Mouse (Mus musculus) stomach, embryonic 15.5 days (tissue): ENCODE results near the gene Bsg. TPM values are rescaled to one million over a fixed set of nuclear protein-coding genes. Genes with fewer than 3 reads are reported as not detected.

Experiments used
- ATAC-seq: fragments of 200-750 bp; cut with Nextera tagmentation; 2 replicates; pipeline ENCODE4 v1.8.0; 2017; ENCODE audit warnings: low read depth, moderate number of reproducible peaks, moderate TSS enrichment; ENCODE audit not compliant: insufficient read depth, low FRiP score
- H3K27ac ChIP-seq: fragments of 300-500 bp; sonication (generic); 2 replicates; pipeline ENCODE4 v1.5.1; 2015; ENCODE audit warnings: mild to moderate bottlenecking, inconsistent platforms
- H3K27me3 ChIP-seq: fragments of 300-500 bp; sonication (generic); replicated peaks from 2 replicates; pipeline ENCODE4 v1.6.1; 2015; ENCODE audit warnings: inconsistent platforms
- H3K36me3 ChIP-seq: fragments of 300-500 bp; sonication (generic); 2 replicates; pipeline ENCODE4 v1.6.1; 2015; ENCODE audit warnings: inconsistent platforms
- H3K4me1 ChIP-seq: fragments of 300-500 bp; sonication (generic); 2 replicates; pipeline ENCODE4 v1.6.1; 2015; ENCODE audit warnings: inconsistent platforms
- H3K4me2 ChIP-seq: fragments of 300-500 bp; sonication (generic); 2 replicates; pipeline ENCODE4 v1.6.1; 2015; ENCODE audit warnings: mild to moderate bottlenecking, inconsistent platforms
- H3K4me3 ChIP-seq: fragments of 300-500 bp; sonication (generic); replicated peaks from 2 replicates; pipeline ENCODE4 v1.5.1; 2015; ENCODE audit warnings: inconsistent platforms
- H3K9ac ChIP-seq: fragments of 300-500 bp; sonication (generic); 2 replicates; pipeline ENCODE4 v1.6.1; 2015; ENCODE audit warnings: inconsistent platforms
- H3K9me3 ChIP-seq: fragments of 300-500 bp; sonication (generic); 2 replicates; pipeline ENCODE4 v1.6.1; 2016; ENCODE audit warnings: inconsistent platforms
- WGBS: fragments of 180-500 bp; shearing (Covaris S2); methylation state at CpG from one replicate; pipeline ENCODE4 v1.1.7; 2015; 5-methylcytosine and 5-hydroxymethylcytosine counted together
- polyA plus RNA-seq: library from polyadenylated mRNA; unstranded; fragments of >200 nt; fragmentation: Nextera tagmentation; extraction: Ambion mirVana; gene quantifications from 2 replicates; pipeline ENCODE4 v1.2.1, GENCODE M21; 2015

Gene Bsg
- polyA plus RNA-seq, 1 experiment from 2014 or later, result 1,050 TPM

GRCm38 (mm10) chr10:79708668-79709067, 4.4 kb downstream of the Bsg start:
- ATAC-seq, result no peak
- 90% methylated on average over 21 of the region's 21 CpGs for WGBS
- Histone ChIP-seq H3K9me3 (no peaks in the 10 kb centered on the region), H3K9ac (no peak overlapping the region), H3K4me1 (peaks cover 39% of the 10 kb centered on the region), H3K36me3 (peaks cover 33% of the 10 kb centered on the region), H3K27me3 (no peaks in the 10 kb centered on the region), H3K4me3 (no peak overlapping the region), H3K27ac (no peak overlapping the region), H3K4me2 (no peak overlapping the region)

DNA sequence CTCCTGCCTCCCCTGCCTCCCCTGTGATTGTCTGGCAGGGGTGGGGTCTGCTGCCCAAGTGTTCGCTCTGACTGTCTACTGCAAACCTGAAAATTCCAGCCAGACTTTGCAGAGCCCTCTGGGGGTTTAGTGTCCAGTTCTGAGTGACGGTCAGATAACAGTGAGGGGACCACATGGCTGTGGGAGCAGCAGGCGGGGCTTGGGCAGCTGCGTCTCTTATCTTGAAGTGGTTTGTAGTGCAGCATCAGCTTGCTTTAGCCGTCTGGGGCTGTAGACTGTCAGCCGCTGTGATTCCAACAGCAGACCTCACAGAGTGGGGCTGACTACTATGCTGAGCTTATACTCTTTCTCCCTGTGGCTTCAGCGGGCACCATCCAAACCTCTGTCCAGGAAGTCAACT, 5.0 kb downstream of the Bsg start:
- WGBS, result 54% methylated on average over 7 of the region's 7 CpGs
- Histone ChIP-seq H3K4me3 (no peak overlapping the region), H3K9me3 (no peaks in the 10 kb centered on the region), H3K36me3 (peaks cover 33% of the 10 kb centered on the region), H3K4me2 (no peak overlapping the region), H3K27ac (no peak overlapping the region), H3K27me3 (no peaks in the 10 kb centered on the region), H3K9ac (no peak overlapping the region), H3K4me1 (peaks cover 39% of the 10 kb centered on the region)
- ATAC-seq, result no peak

- H3K27ac ChIP-seq, result no peak overlapping the region
- no peak overlapping the region for H3K4me3 ChIP-seq
- H3K9ac ChIP-seq, result no peak overlapping the region
- H3K9me3 ChIP-seq, result no peaks in the 10 kb centered on the region
- WGBS, result 74% methylated on average over 1 of the region's 1 CpGs
- H3K4me2 ChIP-seq, result no peak overlapping the region
- H3K36me3 ChIP-seq, result peaks cover 33% of the 10 kb centered on the region
- peaks cover 28% of the 10 kb centered on the region for H3K4me1 ChIP-seq
- peaks cover 26% of the 10 kb centered on the region for H3K27me3 ChIP-seq
- 0 out of 2 replicates have a peak, but pooled peaks have one; percentile 7 for ATAC-seq
Measured at GRCm38 (mm10) chr10:79712029-79712428, 7.7 kb downstream of the Bsg start.

DNA sequence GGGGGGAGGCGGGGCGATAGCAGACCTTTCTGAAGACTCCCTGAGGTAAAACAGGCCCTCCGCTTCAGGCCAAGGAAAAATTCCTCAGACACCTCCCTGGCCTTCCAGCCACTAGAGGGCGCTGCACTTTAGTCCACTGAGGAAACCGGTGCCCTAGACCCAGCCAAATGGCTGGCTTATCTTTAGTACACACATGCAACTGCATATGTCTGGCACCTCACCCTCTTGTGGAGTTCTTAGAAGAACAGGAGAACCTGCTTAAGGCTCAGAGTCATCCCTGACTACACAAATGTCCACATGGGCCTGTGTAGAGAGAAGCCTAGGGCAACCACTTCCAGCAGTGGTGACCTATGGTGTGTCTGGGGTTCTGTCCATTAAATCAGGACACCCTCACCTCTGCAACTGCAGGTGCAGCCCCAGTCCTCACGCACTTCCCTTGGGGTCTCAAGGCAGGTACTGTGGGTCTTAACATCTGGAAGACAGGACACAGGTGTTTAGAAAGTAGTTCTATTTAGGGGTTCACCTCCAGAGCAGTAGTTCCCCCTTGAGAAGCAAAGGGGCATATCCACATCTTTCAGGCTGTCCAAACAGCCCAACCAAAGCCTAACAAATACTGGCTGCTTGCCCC, 8.3 kb downstream of the Bsg start:
- WGBS, result 16% methylated on average over 4 of the region's 6 CpGs
- H3K9me3 ChIP-seq, result no peaks in the 10 kb centered on the region
- peaks cover 29% of the 10 kb centered on the region for H3K4me1 ChIP-seq
- no peak overlapping the region for H3K9ac ChIP-seq
- peak overlapping the region; percentile 40; the same call in 1 of the 2 replicates for H3K27ac ChIP-seq
- no peak overlapping the region for H3K4me3 ChIP-seq
- no peak overlapping the region for H3K4me2 ChIP-seq
- peaks cover 31% of the 10 kb centered on the region for H3K27me3 ChIP-seq
- peak; percentile 72 for ATAC-seq
- peaks cover 33% of the 10 kb centered on the region for H3K36me3 ChIP-seq

DNA sequence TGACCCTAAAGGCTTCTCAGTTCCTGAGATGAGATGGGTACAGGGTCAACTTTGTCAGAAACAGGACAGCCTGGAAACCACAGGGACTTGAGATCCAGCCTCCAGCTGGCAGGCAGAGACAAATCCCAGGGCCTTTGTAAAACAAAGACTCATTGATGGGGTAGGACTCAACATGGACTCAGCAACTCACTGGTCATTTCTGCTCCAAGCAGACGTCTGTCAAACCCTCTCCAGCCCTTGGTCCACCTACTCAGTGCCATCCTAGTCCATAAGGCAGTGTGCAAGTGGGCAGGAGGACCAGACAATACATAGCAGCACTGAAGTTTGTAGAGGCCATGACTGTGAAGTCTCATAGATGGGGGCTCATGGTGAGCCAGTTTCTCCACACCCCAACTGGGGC, 8.9 kb downstream of the Bsg start:
- WGBS, result 30% methylated on average over 1 of the region's 1 CpGs
- Histone ChIP-seq H3K36me3 (peaks cover 33% of the 10 kb centered on the region), H3K4me2 (no peak overlapping the region), H3K4me3 (no peak overlapping the region), H3K4me1 (peaks cover 30% of the 10 kb centered on the region), H3K27ac (0 out of 2 replicates have a peak overlapping the region, but pooled peaks have one; percentile 40), H3K9me3 (no peaks in the 10 kb centered on the region), H3K27me3 (peaks cover 37% of the 10 kb centered on the region), H3K9ac (no peak overlapping the region)
- no peak for ATAC-seq

DNA sequence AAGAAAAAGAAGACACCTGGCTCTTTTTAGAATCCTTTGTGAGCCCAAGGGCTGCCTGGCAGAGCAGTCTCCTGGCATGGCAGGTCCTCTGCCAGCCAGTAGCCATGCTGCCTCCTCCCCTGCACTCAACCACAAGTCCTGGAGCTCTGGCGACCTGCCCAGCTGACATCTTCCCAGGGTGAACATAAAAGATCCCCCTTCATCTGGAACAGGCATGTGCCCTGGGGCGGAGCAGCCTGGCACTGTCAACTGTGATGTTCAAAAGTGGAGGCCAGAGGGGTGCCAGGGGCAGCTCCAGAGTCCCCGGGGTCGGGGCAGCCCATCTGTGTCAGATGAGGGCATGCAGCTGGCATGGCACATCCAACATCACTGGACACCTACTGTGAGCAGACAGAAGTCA, 10.7 kb downstream of the Bsg start:
- H3K4me1 ChIP-seq, result peaks cover 20% of the 10 kb centered on the region
- no peak overlapping the region for H3K4me3 ChIP-seq
- H3K4me2 ChIP-seq, result no peak overlapping the region
- peaks cover 45% of the 10 kb centered on the region for H3K27me3 ChIP-seq
- no peak overlapping the region for H3K9ac ChIP-seq
- WGBS, result 65% methylated on average over 4 of the region's 4 CpGs
- ATAC-seq, result no peak
- H3K9me3 ChIP-seq, result no peaks in the 10 kb centered on the region
- H3K36me3 ChIP-seq, result peaks cover 18% of the 10 kb centered on the region
- no peak overlapping the region for H3K27ac ChIP-seq

GRCm38 (mm10) chr10:79716254-79716987, 12.1 kb downstream of the Bsg start, which contains the start of gene Hcn2:
TSS of gene Hcn2 (plus strand) at chr10:79716634.
- H3K4me1 ChIP-seq, result peaks cover 20% of the 10 kb centered on the region
- peaks cover 45% of the 10 kb centered on the region for H3K27me3 ChIP-seq
- H3K27ac ChIP-seq, result no peak within 1 kb of the TSS
- WGBS, result 2% methylated on average over 83 of the region's 91 CpGs
- H3K4me2 ChIP-seq, result peak within 1 kb of the TSS; percentile 94
- H3K36me3 ChIP-seq, result 0 out of 2 replicates have a peak, but pooled peaks cover 5% of the 10 kb centered on the region
- ATAC-seq, result no peak
- no peaks in the 10 kb centered on the region for H3K9me3 ChIP-seq
- H3K9ac ChIP-seq, result no peak within 1 kb of the TSS
- peak within 1 kb of the TSS; percentile 59 for H3K4me3 ChIP-seq

GRCm38 (mm10) chr10:79716988-79717355, 12.7 kb downstream of the Bsg start:
- Histone ChIP-seq H3K9me3 (no peaks in the 10 kb centered on the region), H3K4me2 (peak overlapping the region; percentile 94), H3K9ac (no peak overlapping the region), H3K4me3 (peak overlapping the region; percentile 59), H3K27ac (no peak overlapping the region), H3K36me3 (no peaks in the 10 kb centered on the region), H3K27me3 (peaks cover 45% of the 10 kb centered on the region), H3K4me1 (peaks cover 20% of the 10 kb centered on the region)
- no peak for ATAC-seq
- WGBS, result under 1% methylated on average over 39 of the region's 44 CpGs

DNA sequence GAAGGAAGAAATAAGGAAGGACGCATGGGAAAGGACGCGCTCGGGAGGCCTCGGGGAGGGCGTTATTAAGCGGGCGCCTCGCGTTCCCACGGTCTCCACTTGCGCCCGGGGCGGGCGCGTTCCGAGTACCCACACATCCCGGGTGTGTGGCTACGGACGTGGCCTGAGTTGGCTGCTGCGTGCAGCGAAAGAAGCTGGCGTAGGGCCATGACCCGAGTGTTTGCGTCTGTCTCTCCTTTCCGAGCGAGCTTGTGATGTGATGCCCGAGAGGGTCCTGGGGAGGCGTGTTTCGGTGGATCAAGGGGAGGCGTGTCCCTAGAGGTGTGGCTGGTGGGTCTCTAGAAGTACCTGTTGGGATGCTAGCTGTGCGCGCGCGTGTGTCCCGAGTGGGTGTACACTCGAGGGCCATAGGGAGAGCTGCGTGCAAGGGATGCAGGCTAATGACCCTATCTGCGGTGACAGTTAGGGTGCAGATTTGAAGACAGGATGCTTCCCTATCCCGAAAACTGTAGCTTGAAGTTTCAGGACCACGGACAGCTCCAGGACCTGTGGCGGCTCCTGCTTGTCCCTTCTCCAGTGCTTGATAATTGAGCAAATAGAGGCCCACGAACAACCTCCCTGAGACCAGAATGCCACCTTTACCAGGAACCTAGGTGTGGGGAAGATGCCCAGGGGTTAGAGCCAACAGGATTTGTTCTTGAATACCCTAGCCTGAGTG, 13.5 kb downstream of the Bsg start:
- Histone ChIP-seq H3K27ac (no peak overlapping the region), H3K4me1 (peaks cover 18% of the 10 kb centered on the region), H3K27me3 (peaks cover 45% of the 10 kb centered on the region), H3K4me2 (peak overlapping the region; percentile 94), H3K9me3 (no peaks in the 10 kb centered on the region), H3K9ac (no peak overlapping the region), H3K4me3 (peak overlapping the region; percentile 59), H3K36me3 (no peaks in the 10 kb centered on the region)
- 3% methylated on average over 43 of the region's 43 CpGs for WGBS
- no peak for ATAC-seq

DNA sequence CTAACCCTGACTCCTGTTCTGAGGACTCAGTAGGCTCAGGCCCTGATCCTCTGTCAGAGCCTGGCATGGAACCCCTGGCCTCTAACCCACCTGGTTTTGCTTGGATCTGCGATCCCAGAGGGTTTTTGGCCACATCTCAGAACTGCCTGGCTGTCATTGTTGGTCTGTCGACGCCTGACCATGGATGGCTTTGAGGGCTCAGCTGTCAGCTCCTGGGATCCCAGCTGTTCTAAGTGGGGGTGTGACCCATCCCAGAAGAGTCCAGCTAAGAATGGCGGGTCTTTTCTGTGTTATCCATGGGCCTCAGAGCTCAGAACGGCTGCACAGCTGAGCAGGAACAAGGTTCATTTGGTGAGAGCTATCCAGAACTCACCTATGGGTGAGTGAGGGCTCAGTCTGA, 16.8 kb downstream of the Bsg start:
- Histone ChIP-seq H3K4me1 (peaks cover 16% of the 10 kb centered on the region), H3K27me3 (peaks cover 29% of the 10 kb centered on the region), H3K4me3 (no peak overlapping the region), H3K36me3 (no peaks in the 10 kb centered on the region), H3K4me2 (no peak overlapping the region), H3K27ac (no peak overlapping the region), H3K9me3 (no peaks in the 10 kb centered on the region), H3K9ac (no peak overlapping the region)
- 64% methylated on average over 5 of the region's 5 CpGs for WGBS
- no peak for ATAC-seq

DNA sequence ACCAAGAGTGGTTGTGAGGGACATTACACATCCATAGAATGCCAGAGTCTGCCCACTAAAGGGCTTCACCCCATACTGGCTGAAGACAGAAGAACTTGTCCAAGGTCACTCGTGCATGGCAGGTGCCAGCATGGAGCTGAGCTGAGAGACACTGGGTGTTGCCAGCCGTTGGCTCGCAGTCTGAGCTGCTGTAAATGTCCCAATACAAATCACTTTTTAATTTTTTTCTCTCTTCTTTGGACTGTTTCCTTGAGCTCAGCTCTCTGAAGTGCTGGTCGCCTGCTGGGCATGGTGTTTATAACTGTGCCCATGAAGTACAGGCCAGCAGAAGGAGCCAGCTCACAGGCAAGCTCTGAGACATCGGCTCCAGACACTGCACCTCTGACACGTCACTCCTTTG, 18.8 kb downstream of the Bsg start:
- Histone ChIP-seq H3K27me3 (peaks cover 9% of the 10 kb centered on the region), H3K9ac (no peak overlapping the region), H3K4me2 (no peak overlapping the region), H3K4me3 (no peak overlapping the region), H3K36me3 (no peaks in the 10 kb centered on the region), H3K27ac (no peak overlapping the region), H3K4me1 (no peaks in the 10 kb centered on the region), H3K9me3 (no peaks in the 10 kb centered on the region)
- no peak for ATAC-seq
- WGBS, result 65% methylated on average over 6 of the region's 6 CpGs

DNA sequence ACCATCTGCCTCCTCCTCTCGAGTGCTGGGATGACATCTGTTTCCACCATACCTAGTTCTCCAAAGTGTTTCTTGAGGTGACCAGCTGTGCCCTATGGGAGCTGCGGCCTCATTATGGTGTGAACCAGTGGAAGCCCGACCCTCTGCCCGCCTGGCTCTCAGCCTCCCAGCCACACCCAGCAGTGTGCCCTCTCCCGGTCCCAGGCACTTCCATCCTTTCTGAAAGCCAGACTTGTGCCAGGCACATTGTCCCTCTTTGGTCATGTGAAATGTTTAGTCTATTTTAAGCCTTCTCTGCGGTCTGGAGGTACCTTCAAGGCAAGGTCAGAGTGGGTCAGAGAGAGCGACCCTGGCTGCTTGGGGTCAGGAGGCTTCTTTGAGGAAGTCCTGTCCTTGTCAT, 19.4 kb downstream of the Bsg start:
- WGBS, result 76% methylated on average over 7 of the region's 7 CpGs
- Histone ChIP-seq H3K27me3 (peaks cover 3% of the 10 kb centered on the region; the same call in 1 of the 2 replicates), H3K36me3 (no peaks in the 10 kb centered on the region), H3K27ac (no peak overlapping the region), H3K9me3 (no peaks in the 10 kb centered on the region), H3K4me1 (no peaks in the 10 kb centered on the region), H3K4me2 (no peak overlapping the region), H3K4me3 (no peak overlapping the region), H3K9ac (no peak overlapping the region)
- ATAC-seq, result no peak
